Mouse (Mus musculus) bone marrow macrophage, adult 2 months (primary cell): Measurements from ENCODE around the gene Reep6.

ENCODE experiments used
- CTCF ChIP-seq: IDR thresholded peaks from 2 replicates; pipeline ENCODE4 v1.5.1; 2012; ENCODE audit warnings: low read depth, mild to moderate bottlenecking, low read length, moderate library complexity
- POLR2A ChIP-seq: IDR thresholded peaks from 2 replicates; pipeline ENCODE4 v1.6.1; 2012; ENCODE audit warnings: mild to moderate bottlenecking, low read depth, low read length, borderline replicate concordance

DNA sequence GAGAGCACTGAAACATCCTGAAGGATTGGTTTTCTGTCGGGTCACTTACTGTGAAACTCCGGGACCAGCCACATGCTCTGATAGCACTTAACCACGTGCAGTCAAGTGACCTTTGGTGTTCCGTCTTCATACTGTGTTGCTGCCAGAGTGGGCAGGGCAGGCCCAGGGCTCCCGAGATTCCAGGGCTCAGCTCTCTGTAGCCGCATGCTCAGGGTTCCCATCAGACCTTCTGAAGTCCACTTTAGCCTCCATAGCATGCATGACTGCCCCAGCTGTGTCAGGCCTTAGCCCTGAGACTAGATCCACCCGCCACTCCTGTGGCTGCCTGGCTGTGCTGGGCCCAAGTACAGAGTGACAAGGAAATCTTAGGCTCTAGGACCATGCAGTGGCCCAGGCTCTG is 48.4 kb upstream of the Reep6 start:
- TF ChIP-seq CTCF, result no peak
- TF ChIP-seq POLR2A, result no peak
